Mouse (Mus musculus) neural tube, embryonic 15.5 days (tissue): ENCODE measurements around the gene Gtsf2. TPM values are rescaled to one million over a fixed set of nuclear protein-coding genes. Genes with fewer than 3 reads are reported as not detected.

Experiments used
- ATAC-seq: fragments of 200-750 bp; cut with Nextera tagmentation; 2 replicates; pipeline ENCODE4 v1.8.0; 2017; ENCODE audit warnings: mild to moderate bottlenecking, moderate TSS enrichment, moderate library complexity; ENCODE audit not compliant: low FRiP score
- H3K27ac ChIP-seq: fragments of 300-500 bp; sonication (generic); replicated peaks from 2 replicates; pipeline ENCODE4 v1.5.1; 2015; ENCODE audit warnings: mild to moderate bottlenecking, inconsistent platforms
- H3K27me3 ChIP-seq: fragments of 300-500 bp; sonication (generic); replicated peaks from 2 replicates; pipeline ENCODE4 v1.6.1; 2015; ENCODE audit warnings: inconsistent platforms
- H3K36me3 ChIP-seq: fragments of 300-500 bp; sonication (generic); 2 replicates; pipeline ENCODE4 v1.6.1; 2015; ENCODE audit warnings: inconsistent platforms
- H3K4me1 ChIP-seq: fragments of 300-500 bp; sonication (generic); 2 replicates; pipeline ENCODE4 v1.6.1; 2015; ENCODE audit warnings: inconsistent platforms
- H3K4me2 ChIP-seq: fragments of 300-500 bp; sonication (generic); 2 replicates; pipeline ENCODE4 v1.6.1; 2015; ENCODE audit warnings: inconsistent platforms, mild to moderate bottlenecking, moderate library complexity
- H3K4me3 ChIP-seq: fragments of 300-500 bp; sonication (generic); replicated peaks from 2 replicates; pipeline ENCODE4 v1.5.1; 2015; ENCODE audit warnings: mild to moderate bottlenecking, inconsistent platforms
- H3K9ac ChIP-seq: fragments of 300-500 bp; sonication (generic); replicated peaks from 2 replicates; pipeline ENCODE4 v1.6.1; 2015; ENCODE audit warnings: mild to moderate bottlenecking, inconsistent platforms
- H3K9me3 ChIP-seq: fragments of 300-500 bp; sonication (generic); replicated peaks from 2 replicates; pipeline ENCODE4 v1.6.1; 2016; ENCODE audit warnings: inconsistent platforms
- WGBS: fragments of 180-500 bp; shearing (Covaris S2); methylation state at CpG from one replicate; pipeline ENCODE4 v1.1.7; 2015; ENCODE audit warnings: mixed read lengths; 5-methylcytosine and 5-hydroxymethylcytosine counted together
- polyA plus RNA-seq: library from polyadenylated mRNA; unstranded; fragments of >200 nt; fragmentation: Nextera tagmentation; extraction: Ambion mirVana; gene quantifications from 2 replicates; pipeline ENCODE4 v1.2.1, GENCODE M21; 2015

Gene Gtsf2
- not detected in 2 replicates for polyA plus RNA-seq

- 10% methylated on average over 3 of the region's 3 CpGs for WGBS
- ATAC-seq = no peak
Measured at GRCm38 (mm10) chr15:103448369-103448768, at the start of gene Gtsf2. TSS of gene Gtsf2 (minus strand) at chr15:103448469.

GRCm38 (mm10) chr15:103496204-103497140 lies 48.2 kb upstream of the Gtsf2 start:
- Histone ChIP-seq H3K9ac (no peak overlapping the region), H3K27ac (peak overlapping the region; percentile 56), H3K9me3 (no peaks in the 10 kb centered on the region), H3K36me3 (no peaks in the 10 kb centered on the region), H3K27me3 (no peaks in the 10 kb centered on the region), H3K4me1 (peaks cover 30% of the 10 kb centered on the region), H3K4me2 (no peak overlapping the region), H3K4me3 (no peak overlapping the region)
- ATAC-seq = peak; percentile 65
- 45% methylated on average over 10 of the region's 10 CpGs for WGBS

More at GRCm38 (mm10) chr15:103448369-103448768, at the start of gene Gtsf2:
- Histone ChIP-seq H3K36me3 (no peaks in the 10 kb centered on the region), H3K4me1 (no peaks in the 10 kb centered on the region), H3K27me3 (no peaks in the 10 kb centered on the region), H3K9me3 (no peaks in the 10 kb centered on the region), H3K9ac (no peak within 1 kb of the TSS), H3K27ac (no peak within 1 kb of the TSS), H3K4me2 (no peak within 1 kb of the TSS), H3K4me3 (no peak within 1 kb of the TSS)

DNA sequence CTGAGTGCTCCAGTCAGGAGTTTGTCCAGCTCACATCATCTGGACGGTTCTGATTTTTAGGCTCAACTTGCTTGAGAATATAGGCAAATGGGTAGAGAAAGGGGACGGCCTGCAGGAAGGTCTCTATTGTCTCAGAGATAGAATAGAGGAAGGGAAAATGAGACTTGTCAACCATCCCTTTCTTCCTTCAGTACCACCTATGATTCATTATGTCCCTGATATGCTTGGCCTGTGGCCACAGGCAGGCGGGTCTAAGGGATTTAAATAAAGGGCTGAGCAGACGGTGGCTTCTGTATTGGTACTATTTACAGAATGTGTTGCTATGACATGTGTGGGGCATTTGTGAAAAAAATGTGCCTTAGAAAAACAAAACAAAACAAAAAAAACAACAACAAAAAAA lies 40.1 kb upstream of the Gtsf2 start:
- H3K36me3 ChIP-seq = no peaks in the 10 kb centered on the region
- no peak overlapping the region for H3K4me3 ChIP-seq
- no peak for ATAC-seq
- H3K27me3 ChIP-seq = no peaks in the 10 kb centered on the region
- no peak overlapping the region for H3K4me2 ChIP-seq
- H3K9me3 ChIP-seq = no peaks in the 10 kb centered on the region
- 47% methylated on average over 4 of the region's 4 CpGs for WGBS
- H3K4me1 ChIP-seq = peaks cover 6% of the 10 kb centered on the region
- H3K27ac ChIP-seq = no peak overlapping the region
- no peak overlapping the region for H3K9ac ChIP-seq

DNA sequence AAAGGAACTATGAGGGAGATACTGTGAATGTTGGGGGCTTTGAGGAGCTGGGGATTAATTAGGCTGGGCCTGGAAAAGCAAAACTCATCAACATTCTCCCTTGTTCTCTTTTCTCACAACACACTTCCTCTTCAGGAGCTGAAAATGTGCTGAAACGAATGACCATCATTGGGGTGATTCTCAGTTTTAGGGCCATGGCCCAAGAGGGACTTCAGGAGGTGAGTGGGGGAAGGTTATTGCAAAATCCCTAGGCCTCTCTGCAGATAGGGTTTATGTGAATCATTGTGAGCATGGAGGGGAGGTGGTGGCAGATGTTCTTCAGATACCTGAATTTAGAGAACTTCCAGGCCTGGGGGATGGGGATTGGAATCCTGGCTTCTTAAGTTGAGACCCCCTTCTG lies 38.4 kb upstream of the Gtsf2 start:
- no peak for ATAC-seq
- H3K9me3 ChIP-seq = no peaks in the 10 kb centered on the region
- H3K27ac ChIP-seq = no peak overlapping the region
- peaks cover 6% of the 10 kb centered on the region for H3K4me1 ChIP-seq
- 50% methylated on average over 1 of the region's 1 CpGs for WGBS
- H3K4me3 ChIP-seq = no peak overlapping the region
- H3K4me2 ChIP-seq = no peak overlapping the region
- no peaks in the 10 kb centered on the region for H3K27me3 ChIP-seq
- H3K36me3 ChIP-seq = no peaks in the 10 kb centered on the region
- no peak overlapping the region for H3K9ac ChIP-seq

- Histone ChIP-seq H3K36me3 (no peaks in the 10 kb centered on the region), H3K4me2 (no peak overlapping the region), H3K27me3 (no peaks in the 10 kb centered on the region), H3K27ac (no peak overlapping the region), H3K4me3 (no peak overlapping the region), H3K9me3 (no peaks in the 10 kb centered on the region), H3K9ac (no peak overlapping the region), H3K4me1 (peaks cover 6% of the 10 kb centered on the region)
- ATAC-seq = no peak
- WGBS = 36% methylated on average over 3 of the region's 3 CpGs
Measured at GRCm38 (mm10) chr15:103485106-103485505, 36.8 kb upstream of the Gtsf2 start.

DNA sequence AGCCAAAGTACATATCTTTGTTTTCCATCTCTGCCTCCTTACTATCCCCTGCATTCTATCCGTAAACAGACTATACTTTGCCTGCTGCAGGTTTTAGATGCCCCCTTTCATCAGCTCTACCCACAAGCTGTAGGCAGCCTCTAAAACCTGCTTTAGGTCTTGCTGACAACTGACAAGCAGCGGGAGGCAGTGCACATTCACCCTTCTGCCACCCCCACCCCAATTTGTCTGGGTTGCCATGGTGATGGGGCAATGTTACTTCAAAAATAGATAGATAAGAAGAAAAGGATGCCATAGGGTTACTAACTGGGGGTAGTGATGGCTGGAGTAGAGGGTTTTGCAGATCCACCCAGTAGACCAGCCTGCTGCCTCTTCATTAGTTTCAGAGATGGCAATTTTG lies 36.2 kb upstream of the Gtsf2 start:
- no peaks in the 10 kb centered on the region for H3K36me3 ChIP-seq
- no peak overlapping the region for H3K4me3 ChIP-seq
- 28% methylated on average over 2 of the region's 2 CpGs for WGBS
- H3K9me3 ChIP-seq = no peaks in the 10 kb centered on the region
- no peak overlapping the region for H3K9ac ChIP-seq
- H3K4me1 ChIP-seq = peaks cover 6% of the 10 kb centered on the region
- ATAC-seq = no peak
- no peaks in the 10 kb centered on the region for H3K27me3 ChIP-seq
- no peak overlapping the region for H3K4me2 ChIP-seq
- no peak overlapping the region for H3K27ac ChIP-seq

DNA sequence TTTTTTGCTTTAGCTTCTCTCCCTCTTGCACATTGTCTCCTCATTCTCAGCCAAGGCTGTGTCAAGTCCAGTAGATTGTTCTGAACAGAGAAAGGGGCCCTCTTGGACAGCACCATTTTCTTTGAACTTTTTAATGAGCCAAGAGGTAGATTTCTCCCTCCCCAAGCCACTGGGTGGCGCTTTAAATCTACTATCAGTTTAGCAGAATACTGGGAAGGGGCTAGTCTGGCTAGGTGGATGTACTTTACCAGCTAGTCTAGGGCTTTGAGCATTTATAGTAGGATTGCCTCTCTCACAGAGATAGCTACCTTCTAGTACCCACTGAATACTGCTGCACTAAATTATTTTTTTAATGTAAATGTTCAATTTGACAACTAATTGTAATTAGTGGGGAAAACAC lies 34.2 kb upstream of the Gtsf2 start:
- Histone ChIP-seq H3K4me3 (no peak overlapping the region), H3K27ac (no peak overlapping the region), H3K27me3 (no peaks in the 10 kb centered on the region), H3K36me3 (no peaks in the 10 kb centered on the region), H3K9ac (no peak overlapping the region), H3K4me1 (peaks cover 6% of the 10 kb centered on the region), H3K9me3 (no peaks in the 10 kb centered on the region), H3K4me2 (no peak overlapping the region)
- WGBS = 0% methylated on average over 1 of the region's 1 CpGs
- ATAC-seq = no peak; the same call in 1 of the 2 replicates

- WGBS = 78% methylated on average over 2 of the region's 2 CpGs
- no peak overlapping the region for H3K9ac ChIP-seq
- no peaks in the 10 kb centered on the region for H3K36me3 ChIP-seq
- H3K27ac ChIP-seq = no peak overlapping the region
- H3K9me3 ChIP-seq = no peaks in the 10 kb centered on the region
- peaks cover 6% of the 10 kb centered on the region for H3K4me1 ChIP-seq
- no peak overlapping the region for H3K4me2 ChIP-seq
- H3K4me3 ChIP-seq = no peak overlapping the region
- no peak for ATAC-seq
- H3K27me3 ChIP-seq = no peaks in the 10 kb centered on the region
Measured at GRCm38 (mm10) chr15:103480129-103480528, 31.9 kb upstream of the Gtsf2 start.

- Histone ChIP-seq H3K4me3 (no peak overlapping the region), H3K9ac (no peak overlapping the region), H3K9me3 (no peaks in the 10 kb centered on the region), H3K4me1 (no peaks in the 10 kb centered on the region), H3K4me2 (no peak overlapping the region), H3K27ac (no peak overlapping the region), H3K36me3 (no peaks in the 10 kb centered on the region), H3K27me3 (no peaks in the 10 kb centered on the region)
- WGBS = 70% methylated on average over 1 of the region's 1 CpGs
- ATAC-seq = no peak
Measured at GRCm38 (mm10) chr15:103479080-103479606, 30.9 kb upstream of the Gtsf2 start.

DNA sequence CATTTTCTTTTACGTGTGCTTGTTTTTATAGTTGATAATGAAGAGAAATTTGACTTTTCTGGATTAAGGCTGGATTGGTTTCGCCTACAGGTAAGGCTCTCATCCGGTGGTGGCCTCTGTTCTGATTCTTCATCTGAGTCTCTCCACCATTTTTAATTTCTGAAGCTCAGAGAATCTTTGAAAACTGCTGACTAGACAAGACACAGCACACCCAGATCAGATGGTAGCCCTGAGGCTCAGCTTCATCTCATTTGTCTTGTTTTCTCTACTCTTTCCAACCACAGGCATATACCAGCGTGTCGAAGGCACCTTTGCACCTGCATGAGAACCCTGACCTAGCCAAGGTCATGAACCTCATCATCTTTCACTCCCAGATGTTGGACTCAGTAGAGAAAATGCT lies 25.5 kb upstream of the Gtsf2 start:
- no peaks in the 10 kb centered on the region for H3K36me3 ChIP-seq
- no peak overlapping the region for H3K9ac ChIP-seq
- WGBS = 87% methylated on average over 5 of the region's 5 CpGs
- H3K4me2 ChIP-seq = no peak overlapping the region
- H3K27ac ChIP-seq = no peak overlapping the region
- no peaks in the 10 kb centered on the region for H3K4me1 ChIP-seq
- H3K4me3 ChIP-seq = no peak overlapping the region
- no peaks in the 10 kb centered on the region for H3K27me3 ChIP-seq
- no peaks in the 10 kb centered on the region for H3K9me3 ChIP-seq
- no peak for ATAC-seq

DNA sequence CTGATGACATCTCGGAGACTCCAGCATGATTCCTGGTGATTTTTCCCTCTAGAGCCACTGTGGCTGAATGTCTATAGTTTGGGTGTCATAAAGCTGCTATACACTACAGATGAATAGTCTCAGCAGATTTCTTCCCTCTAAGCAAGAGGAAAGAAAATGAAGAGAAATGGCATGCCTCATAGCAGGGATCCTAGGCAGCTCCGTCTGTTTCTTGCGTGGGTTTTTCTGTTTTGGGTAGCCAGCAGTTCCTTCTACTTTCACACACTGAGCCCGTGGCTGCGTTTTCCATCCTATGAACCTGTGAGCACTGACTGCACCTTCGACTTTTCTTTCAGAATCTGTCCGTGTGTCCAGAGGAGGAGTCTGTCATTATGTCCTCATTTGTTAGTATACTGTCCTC lies 24.9 kb upstream of the Gtsf2 start:
- no peak overlapping the region for H3K4me2 ChIP-seq
- no peaks in the 10 kb centered on the region for H3K36me3 ChIP-seq
- H3K9ac ChIP-seq = no peak overlapping the region
- no peak overlapping the region for H3K27ac ChIP-seq
- H3K4me1 ChIP-seq = no peaks in the 10 kb centered on the region
- H3K4me3 ChIP-seq = no peak overlapping the region
- WGBS = 79% methylated on average over 7 of the region's 7 CpGs
- ATAC-seq = no peak
- no peaks in the 10 kb centered on the region for H3K9me3 ChIP-seq
- H3K27me3 ChIP-seq = no peaks in the 10 kb centered on the region

DNA sequence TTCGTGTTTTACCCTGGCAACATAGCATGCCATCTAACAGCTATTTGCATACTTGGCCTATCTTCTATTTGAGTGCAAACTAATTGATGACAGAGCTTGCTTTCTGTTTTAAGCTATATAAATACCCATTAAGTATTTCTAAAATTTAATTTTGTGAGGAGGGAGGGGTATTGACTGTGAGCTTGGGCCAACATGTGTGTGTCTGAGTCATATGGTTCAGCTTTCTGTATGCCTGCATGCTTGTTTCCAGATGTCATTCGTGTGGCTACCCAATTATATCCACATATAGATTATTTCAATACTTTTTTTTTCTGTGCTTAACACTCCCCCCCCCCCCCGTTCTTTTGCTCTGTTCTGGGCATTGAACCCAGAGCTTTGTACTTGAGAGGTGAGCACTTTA lies 24.0 kb upstream of the Gtsf2 start:
- H3K9me3 ChIP-seq = no peaks in the 10 kb centered on the region
- H3K4me1 ChIP-seq = no peaks in the 10 kb centered on the region
- ATAC-seq = no peak
- WGBS = 79% methylated on average over 3 of the region's 3 CpGs
- H3K36me3 ChIP-seq = no peaks in the 10 kb centered on the region
- H3K9ac ChIP-seq = no peak overlapping the region
- H3K27ac ChIP-seq = no peak overlapping the region
- no peaks in the 10 kb centered on the region for H3K27me3 ChIP-seq
- H3K4me3 ChIP-seq = no peak overlapping the region
- H3K4me2 ChIP-seq = no peak overlapping the region
